Mouse (Mus musculus) hindbrain, embryonic 10.5 days (tissue): ENCODE data around the gene Gm13119. TPM values are rescaled to one million over a fixed set of nuclear protein-coding genes. Genes with fewer than 3 reads are reported as not detected.
A peak's percentile ranks its signal among the peaks of the same experiment; 100 is the strongest.
"Not testable (repeated sequence)": the region's sequence is repeated elsewhere in the genome, so short reads cannot be mapped to it uniquely, and the experiment has no call there.

ENCODE experiments used
- DNase-seq: peaks from one replicate; pipeline ENCODE4 v3.0.0-alpha.2; 2017; ENCODE audit warnings: low spot score
- H3K27ac ChIP-seq: fragments of 300-500 bp; sonication (generic); 2 replicates; pipeline ENCODE4 v1.5.1; 2016; ENCODE audit warnings: mild to moderate bottlenecking, moderate library complexity
- H3K27me3 ChIP-seq: fragments of 300-500 bp; sonication (generic); 2 replicates; pipeline ENCODE4 v1.6.1; 2016; ENCODE audit warnings: mild to moderate bottlenecking; ENCODE audit not compliant: poor library complexity, insufficient read depth, severe bottlenecking
- H3K36me3 ChIP-seq: fragments of 300-500 bp; sonication (generic); 2 replicates; pipeline ENCODE4 v1.6.1; 2016; ENCODE audit warnings: mild to moderate bottlenecking, moderate library complexity
- H3K4me1 ChIP-seq: fragments of 300-500 bp; sonication (generic); replicated peaks from 2 replicates; pipeline ENCODE4 v1.6.1; 2016; ENCODE audit warnings: mild to moderate bottlenecking
- H3K4me3 ChIP-seq: fragments of 300-500 bp; sonication (generic); 2 replicates; pipeline ENCODE4 v1.5.1; 2016; ENCODE audit warnings: mild to moderate bottlenecking, moderate library complexity
- H3K9me3 ChIP-seq: fragments of 300-500 bp; sonication (generic); 2 replicates; pipeline ENCODE4 v1.6.1; 2016; ENCODE audit warnings: mild to moderate bottlenecking, moderate library complexity
- WGBS: fragments of 180-500 bp; shearing (Covaris S2); methylation state at CpG from one replicate; pipeline ENCODE4 v1.1.7; 2016; 5-methylcytosine and 5-hydroxymethylcytosine counted together
- polyA plus RNA-seq: library from polyadenylated mRNA; unstranded; fragments of >200 nt; fragmentation: Nextera tagmentation; extraction: Ambion mirVana; gene quantifications from 2 replicates; pipeline ENCODE4 v1.2.1, GENCODE M21; 2016

Gene Gm13119
- polyA plus RNA-seq: not detected in 2 replicates

- H3K9me3 ChIP-seq: peaks cover 11% of the 10 kb centered on the region
- not testable (repeated sequence) for H3K4me1 ChIP-seq, H3K36me3 ChIP-seq, H3K27ac ChIP-seq, DNase-seq, H3K4me3 ChIP-seq, H3K27me3 ChIP-seq
- 89% methylated on average over 3 of the region's 3 CpGs for WGBS
These were observed at the start of gene Gm13119 for GRCm38 (mm10) chr4:144357642-144358041. TSS of gene Gm13119 (plus strand) at chr4:144357942.

GRCm38 (mm10) chr4:144312666-144313460 is 44.9 kb upstream of the Gm13119 start:
- not testable (repeated sequence) for H3K27me3 ChIP-seq, H3K27ac ChIP-seq, H3K4me1 ChIP-seq, DNase-seq, H3K9me3 ChIP-seq, H3K36me3 ChIP-seq, H3K4me3 ChIP-seq
- WGBS: 80% methylated on average over 2 of the region's 2 CpGs

- H3K36me3 ChIP-seq, DNase-seq, H3K9me3 ChIP-seq, H3K27ac ChIP-seq, H3K4me3 ChIP-seq, H3K27me3 ChIP-seq, H3K4me1 ChIP-seq: not testable (repeated sequence)
- 72% methylated on average over 4 of the region's 4 CpGs for WGBS
These were observed 27.8 kb upstream of the Gm13119 start, which contains the start of gene Gm13128 for GRCm38 (mm10) chr4:144329949-144330348. TSS of gene Gm13128 (plus strand) at chr4:144330249.

- H3K27me3 ChIP-seq, H3K4me1 ChIP-seq, H3K27ac ChIP-seq, H3K4me3 ChIP-seq, H3K36me3 ChIP-seq, H3K9me3 ChIP-seq, DNase-seq: not testable (repeated sequence)
- 82% methylated on average over 3 of the region's 3 CpGs for WGBS
These were observed 21.9 kb upstream of the Gm13119 start for GRCm38 (mm10) chr4:144335856-144336255.

- 46% methylated on average over 2 of the region's 2 CpGs for WGBS
- Histone ChIP-seq H3K27me3 (no peaks in the 10 kb centered on the region), H3K9me3 (peaks cover 27% of the 10 kb centered on the region; the same call in 1 of the 2 replicates), H3K4me1 (no peaks in the 10 kb centered on the region), H3K4me3 (no peak within 1 kb of the TSS), H3K27ac (no peak within 1 kb of the TSS), H3K36me3 (no peaks in the 10 kb centered on the region)
- no peak for DNase-seq
These were observed 20.2 kb downstream of the Gm13119 start, which contains the start of gene Pramef20 for GRCm38 (mm10) chr4:144377911-144378310. TSS of gene Pramef20 (minus strand) at chr4:144377933.

GRCm38 (mm10) chr4:144396316-144396715 is 38.6 kb downstream of the Gm13119 start:
- no peaks in the 10 kb centered on the region for H3K36me3 ChIP-seq
- H3K4me1 ChIP-seq: no peaks in the 10 kb centered on the region
- peaks cover 9% of the 10 kb centered on the region; the same call in 1 of the 2 replicates for H3K9me3 ChIP-seq
- DNase-seq: no peak
- H3K4me3 ChIP-seq: no peak overlapping the region
- no peaks in the 10 kb centered on the region for H3K27me3 ChIP-seq
- 44% methylated on average over 3 of the region's 3 CpGs for WGBS
- H3K27ac ChIP-seq: no peak overlapping the region

- Histone ChIP-seq H3K9me3 (no peaks in the 10 kb centered on the region), H3K4me3 (no peak overlapping the region), H3K27me3 (no peaks in the 10 kb centered on the region), H3K36me3 (no peaks in the 10 kb centered on the region), H3K4me1 (peaks cover 7% of the 10 kb centered on the region), H3K27ac (no peak overlapping the region)
- 79% methylated on average over 4 of the region's 4 CpGs for WGBS
- DNase-seq: no peak
These were observed 45.0 kb downstream of the Gm13119 start for GRCm38 (mm10) chr4:144402712-144403111.

- Histone ChIP-seq H3K27me3 (no peaks in the 10 kb centered on the region), H3K9me3 (0 out of 2 replicates have a peak, but pooled peaks cover 7% of the 10 kb centered on the region), H3K36me3 (no peaks in the 10 kb centered on the region), H3K4me1 (peaks cover 7% of the 10 kb centered on the region), H3K4me3 (peak overlapping the region; percentile 43), H3K27ac (peak overlapping the region; percentile 59; the same call in 1 of the 2 replicates)
- 12% methylated on average over 17 of the region's 17 CpGs for WGBS
- peak; percentile 46 for DNase-seq
These were observed 46.8 kb downstream of the Gm13119 start for GRCm38 (mm10) chr4:144404456-144405086.

GRCm38 (mm10) chr4:144406261-144406660 is 48.5 kb downstream of the Gm13119 start:
- no peak for DNase-seq
- 59% methylated on average over 3 of the region's 3 CpGs for WGBS
- Histone ChIP-seq H3K4me3 (no peak overlapping the region), H3K9me3 (0 out of 2 replicates have a peak, but pooled peaks cover 8% of the 10 kb centered on the region), H3K27me3 (no peaks in the 10 kb centered on the region), H3K36me3 (no peaks in the 10 kb centered on the region), H3K4me1 (peaks cover 7% of the 10 kb centered on the region), H3K27ac (no peak overlapping the region)

GRCm38 (mm10) chr4:144408290-144408689 is 50.5 kb downstream of the Gm13119 start, which contains the start of gene Pramef12:
TSS of gene Pramef12 (minus strand) at chr4:144408464.
- Histone ChIP-seq H3K27me3 (no peaks in the 10 kb centered on the region), H3K36me3 (no peaks in the 10 kb centered on the region), H3K4me1 (peaks cover 7% of the 10 kb centered on the region), H3K9me3 (0 out of 2 replicates have a peak, but pooled peaks cover 8% of the 10 kb centered on the region), H3K4me3 (no peak within 1 kb of the TSS), H3K27ac (no peak within 1 kb of the TSS)
- no peak for DNase-seq
- 86% methylated on average over 9 of the region's 9 CpGs for WGBS

Other genes starting within 250 kb of the Gm13119 start
- gene Oog3, start 195.3 kb upstream of the Gm13119 start, polyA plus RNA-seq: not detected in 2 replicates
- not detected in 2 replicates for gene Oog2, start 167.2 kb upstream of the Gm13119 start, polyA plus RNA-seq
- gene C87977, start 144.6 kb upstream of the Gm13119 start, polyA plus RNA-seq: not detected in 2 replicates
- gene Pramel5, start 77.5 kb upstream of the Gm13119 start, polyA plus RNA-seq: not detected in 2 replicates
- not detected in 2 replicates for gene Gm13128, start 27.7 kb upstream of the Gm13119 start, polyA plus RNA-seq
- gene Pramef20, start 20.0 kb downstream of the Gm13119 start, polyA plus RNA-seq: not detected in 2 replicates
- not detected in 2 replicates for gene Pramef12, start 50.5 kb downstream of the Gm13119 start, polyA plus RNA-seq
- 0.16 and 0.47 TPM in 2 replicates for gene 1700012P22Rik, start 80.8 kb downstream of the Gm13119 start, polyA plus RNA-seq
- gene Gm9944, start 95.4 kb downstream of the Gm13119 start, polyA plus RNA-seq: not detected in 2 replicates
- gene Aadacl3, start 105.8 kb downstream of the Gm13119 start, polyA plus RNA-seq: not detected in 2 replicates
- gene 9430007A20Rik, start 161.9 kb downstream of the Gm13119 start, polyA plus RNA-seq: not detected in 2 replicates
- gene Gm13124, start 207.2 kb downstream of the Gm13119 start, polyA plus RNA-seq: not detected in 2 replicates